In the genomic region with DNA sequence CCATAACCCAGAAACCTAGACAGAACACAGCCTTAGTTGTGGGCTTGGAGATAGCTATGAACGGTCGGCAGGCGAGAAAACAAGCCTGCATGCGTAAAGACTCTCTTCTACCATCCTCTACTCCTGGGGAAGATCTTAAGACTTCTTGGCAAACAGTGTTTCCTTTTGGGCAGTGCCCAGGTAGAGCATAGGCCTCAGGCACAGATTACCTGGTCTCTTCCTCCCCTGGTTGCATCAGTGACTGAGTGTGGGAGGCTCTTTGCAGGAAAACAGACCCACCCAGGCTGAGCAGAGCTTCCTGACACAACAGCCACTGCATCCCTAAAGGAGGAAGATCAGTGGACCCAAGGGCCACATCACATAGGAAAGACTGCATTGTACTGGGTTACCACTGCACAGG, we compare ENCODE assay signal across 12 mouse cellular contexts.
"Had no signal": no experiment of that assay in that cellular context is flagged by ENCODE, and none has a peak within 500 bp of the region (broad histone marks: within the 10 kb centered on the region; RNA-seq: fewer than 3 reads in every experiment).

No protein-coding gene starts in this region.

- H3K9me3 ChIP-seq: limb, embryonic 15.5 days; liver, embryonic 12.5 days had no signal

- H3K27me3 ChIP-seq: limb, embryonic 15.5 days; midbrain, embryonic 12.5 days; neural tube, embryonic 12.5 days had no signal

- H3K4me3 ChIP-seq: limb, embryonic 15.5 days; liver, embryonic 12.5 days; midbrain, embryonic 12.5 days; myocyte; neural tube, embryonic 12.5 days had no signal

- H3K27ac ChIP-seq: limb, embryonic 15.5 days; liver, embryonic 12.5 days; neural tube, embryonic 12.5 days had no signal

- H3K9ac ChIP-seq: limb, embryonic 15.5 days; liver, embryonic 12.5 days; lung, embryonic 14.5 days; midbrain, embryonic 12.5 days; neural tube, embryonic 12.5 days had no signal

- H3K36me3 ChIP-seq: limb, embryonic 15.5 days; liver, embryonic 12.5 days; neural tube, embryonic 12.5 days had no signal

- ATAC-seq: intestine, embryonic 16.5 days; liver, embryonic 12.5 days had no signal

- H3K4me2 ChIP-seq: limb, embryonic 15.5 days; liver, embryonic 12.5 days; lung, embryonic 14.5 days; midbrain, embryonic 12.5 days; neural tube, embryonic 12.5 days had no signal

- DNase-seq: kidney, adult 2 months; lung, postnatal 4 days; spleen, adult 18-20 months; thymus, adult 18-20 months; thymus, postnatal 14 days had no signal
